Comparison of ENCODE assay signal across 8 mouse cellular contexts in the genomic region with DNA sequence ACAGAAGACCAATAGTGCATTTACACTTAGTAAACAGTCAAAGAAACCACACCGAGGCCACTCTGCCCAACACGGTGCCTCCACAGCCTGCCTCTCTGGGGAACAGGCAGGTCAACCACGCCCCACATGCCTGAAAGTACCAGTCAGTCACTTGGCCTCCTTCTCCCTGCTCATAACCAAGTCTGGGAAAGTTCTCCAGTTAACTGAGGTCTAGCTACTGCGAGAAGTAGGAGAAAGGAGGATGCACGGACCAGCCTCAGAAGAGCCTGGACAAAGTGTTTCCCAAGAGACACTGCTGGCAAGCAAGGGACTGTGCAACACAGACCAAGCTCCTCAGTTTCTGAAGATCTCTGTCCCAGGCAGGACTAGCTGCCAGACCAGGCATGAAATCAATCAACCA. TPM values are rescaled to one million over a fixed set of nuclear protein-coding genes. Genes with fewer than 3 reads are reported as not detected.
DNase-seq lines count a peak whose midpoint lies in the region; ATAC-seq lines count a peak whose summit lies in the region.

No protein-coding gene starts in this region.

- no peaks in the 10 kb centered on the region for H3K27me3 ChIP-seq in embryonic facial prominence, embryonic 12.5 days
- H3K27me3 ChIP-seq in midbrain, embryonic 13.5 days: no peaks in the 10 kb centered on the region

- DNase-seq in left cerebral cortex, postnatal 4 days: peak; percentile 23
- DNase-seq in left cerebral cortex, postnatal 25 days (ENCODE audit: low spot score in 2 of 2): no peak
- DNase-seq in heart, postnatal 10 days: peak; percentile 38 to 42
- DNase-seq in kidney, postnatal 4 days: peak; percentile 26 to 48
- DNase-seq in embryo, embryonic 10.5 days (ENCODE audit: low spot score): no peak
- DNase-seq in embryo, embryonic 9.5 days (ENCODE audit: extremely low spot score): no peak

- ATAC-seq in embryonic facial prominence, embryonic 12.5 days (ENCODE audit: insufficient number of reproducible peaks, insufficient read depth, low FRiP score, low TSS enrichment): no peak
- ATAC-seq in midbrain, embryonic 13.5 days: no peak

- 0 out of 2 replicates have a peak, but pooled peaks cover 3% of the 10 kb centered on the region for H3K36me3 ChIP-seq in embryonic facial prominence, embryonic 12.5 days
- H3K36me3 ChIP-seq in midbrain, embryonic 13.5 days: peaks cover 4% of the 10 kb centered on the region; the same call in 1 of the 2 replicates

- H3K4me3 ChIP-seq in embryonic facial prominence, embryonic 12.5 days: peak overlapping the region; percentile 91
- peak overlapping the region; percentile 93; the same call in 1 of the 2 replicates for H3K4me3 ChIP-seq in midbrain, embryonic 13.5 days (replicated peaks)

- H3K27ac ChIP-seq in embryonic facial prominence, embryonic 12.5 days: 0 out of 2 replicates have a peak overlapping the region, but pooled peaks have one; percentile 5
- H3K27ac ChIP-seq in midbrain, embryonic 13.5 days: no peak overlapping the region

- H3K4me1 ChIP-seq in embryonic facial prominence, embryonic 12.5 days: peaks cover 34% of the 10 kb centered on the region
- H3K4me1 ChIP-seq in midbrain, embryonic 13.5 days (replicated peaks): peaks cover 58% of the 10 kb centered on the region

- WGBS in embryonic facial prominence, embryonic 12.5 days: 48% methylated on average over 5 of the region's 5 CpGs
- WGBS in midbrain, embryonic 13.5 days: 74% methylated on average over 5 of the region's 5 CpGs

- H3K9ac ChIP-seq in embryonic facial prominence, embryonic 12.5 days: peak overlapping the region; percentile 95
- peak overlapping the region; percentile 99 for H3K9ac ChIP-seq in midbrain, embryonic 13.5 days (replicated peaks)

- H3K4me2 ChIP-seq in embryonic facial prominence, embryonic 12.5 days (replicated peaks): peak overlapping the region; percentile 92
- H3K4me2 ChIP-seq in midbrain, embryonic 13.5 days (replicated peaks): peak overlapping the region; percentile 89

- no peaks in the 10 kb centered on the region for H3K9me3 ChIP-seq in embryonic facial prominence, embryonic 12.5 days
- no peaks in the 10 kb centered on the region for H3K9me3 ChIP-seq in midbrain, embryonic 13.5 days

- intact Hi-C loops in left cerebral cortex, postnatal 4 days (cut with DNase I): loop anchor here (5.0 kb wide), 1 partner anchor 62 kb away; no protein-coding TSS in a partner anchor
- intact Hi-C loops in left cerebral cortex, postnatal 25 days (cut with DNase I): no loop called here
- intact Hi-C loops in heart, postnatal 10 days (cut with DNase I): no loop called here

RNA-seq across cellular contexts. Expression of gene Mark2, which starts 2.6 kb away (rescaled TPM):
- 100 to 1,000 TPM in 1 of 2 experiments, 10 to 100 TPM in 1; 91.2 to 108 TPM for total RNA-seq in left cerebral cortex, postnatal 4 days (2021)
- total RNA-seq in left cerebral cortex, postnatal 25 days (2021): 100 to 1,000 TPM; 134 to 150 TPM
- polyA plus RNA-seq in embryonic facial prominence, embryonic 12.5 days (2016; fragmentation: Nextera tagmentation; extraction: Ambion mirVana): 61.2 and 62.8 TPM in 2 replicates
- total RNA-seq in heart, postnatal 10 days (2021): 10 to 100 TPM; 51.7 to 54.3 TPM
- polyA plus RNA-seq in midbrain, embryonic 13.5 days (2015; fragmentation: Nextera tagmentation; extraction: Ambion mirVana): 40.7 and 47.1 TPM in 2 replicates

RNA-seq across cellular contexts. Expression of gene Spindoc, which starts 43.8 kb away (rescaled TPM):
- 10 to 100 TPM; 38.9 to 43.9 TPM for total RNA-seq in left cerebral cortex, postnatal 4 days (2021)
- total RNA-seq in left cerebral cortex, postnatal 25 days (2021): 10 to 100 TPM; 29.0 to 32.0 TPM
- 40.3 and 46.1 TPM in 2 replicates for polyA plus RNA-seq in embryonic facial prominence, embryonic 12.5 days (2016; fragmentation: Nextera tagmentation; extraction: Ambion mirVana)
- total RNA-seq in heart, postnatal 10 days (2021): 10 to 100 TPM; 27.2 to 28.5 TPM
- polyA plus RNA-seq in midbrain, embryonic 13.5 days (2015; fragmentation: Nextera tagmentation; extraction: Ambion mirVana): 42.2 and 45.3 TPM in 2 replicates

Comparison
In these comparisons a context has a peak if more than half of its experiments do, and no peak if none do; other contexts are left out.
1. DNase-seq: peak in left cerebral cortex, postnatal 4 days (single experiment), heart, postnatal 10 days (2 of 2) and kidney, postnatal 4 days (2 of 2); none in left cerebral cortex, postnatal 25 days (0 of 2), embryo, embryonic 10.5 days (single experiment) and embryo, embryonic 9.5 days (single experiment).